Mouse (Mus musculus) ES-E14 (cell line): ENCODE measurements at regions not wholly inside any gene's neighbourhood (a gene's known extent, or its start where the extent isn't known, plus 50 kb on each side); places are given as distances from the start of the nearest gene placed in this dataset.

Source experiments
- DNase-seq: peaks from one replicate; pipeline ENCODE4 v3.0.0-alpha.2; 2013; ENCODE audit warnings: low read depth, low spot score
- H3K27ac ChIP-seq: 2 replicates; pipeline ENCODE4 v1.5.1; 2012; ENCODE audit warnings: low read depth, mild to moderate bottlenecking, low read length, moderate library complexity, mixed read lengths; ENCODE audit not compliant: poor library complexity, insufficient read depth, severe bottlenecking
- H3K36me3 ChIP-seq: 2 replicates; pipeline ENCODE4 v1.6.1; 2012; ENCODE audit warnings: mild to moderate bottlenecking, low read length, moderate library complexity, mixed read lengths; ENCODE audit not compliant: control insufficient read depth, poor library complexity, insufficient read depth, severe bottlenecking
- H3K4me1 ChIP-seq, 2 experiments: fragments of 150-350 bp in 1 of 2; sonication (generic) in 1 of 2; 2 replicates each; pipeline ENCODE4 v1.6.1; 2012; ENCODE audit warnings: low read length in 2 of 2, mild to moderate bottlenecking in 1 of 2, mixed read lengths in 1 of 2; ENCODE audit not compliant: control insufficient read depth in 2 of 2, insufficient read depth in 2 of 2, poor library complexity in 1 of 2
- H3K4me3 ChIP-seq, 2 experiments: fragments of 150-350 bp in 1 of 2; sonication (generic) in 1 of 2; 2 replicates each; pipeline ENCODE4 v1.5.1; 2012; ENCODE audit warnings: low read length in 2 of 2, low read depth in 1 of 2, mild to moderate bottlenecking in 1 of 2, mixed read lengths in 1 of 2; ENCODE audit not compliant: insufficient read depth in 1 of 2, poor library complexity in 1 of 2, severe bottlenecking in 1 of 2
- H3K9ac ChIP-seq: 2 replicates; pipeline ENCODE4 v1.6.1; 2012; ENCODE audit warnings: low read depth, mild to moderate bottlenecking, low read length, mixed read lengths; ENCODE audit not compliant: poor library complexity, insufficient read depth, severe bottlenecking
- H3K9me3 ChIP-seq: fragments of 150-350 bp; sonication (generic); 2 replicates; pipeline ENCODE4 v1.6.1; 2012; ENCODE audit warnings: low read depth, mild to moderate bottlenecking, low read length; ENCODE audit not compliant: control insufficient read depth, insufficient read depth
- CHD2 ChIP-seq: IDR thresholded peaks from 2 replicates; pipeline ENCODE4 v1.6.1; 2014; ENCODE audit warnings: mild to moderate bottlenecking, low read depth, low read length, inconsistent platforms
- HCFC1 ChIP-seq: IDR thresholded peaks from 2 replicates; pipeline ENCODE4 v1.6.1; 2012; ENCODE audit warnings: low read length, inconsistent platforms, borderline replicate concordance; ENCODE audit not compliant: insufficient read depth
- MAFK ChIP-seq: IDR thresholded peaks from 2 replicates; pipeline ENCODE4 v1.6.1; 2014; ENCODE audit warnings: mild to moderate bottlenecking, low read depth, low read length, inconsistent platforms; ENCODE audit not compliant: insufficient read depth
- ZC3H11A ChIP-seq: IDR thresholded peaks from 2 replicates; pipeline ENCODE4 v1.6.1; 2012; ENCODE audit warnings: low read depth, mild to moderate bottlenecking, inconsistent platforms, low read length, borderline replicate concordance
- ZNF384 ChIP-seq: IDR thresholded peaks from 2 replicates; pipeline ENCODE4 v1.6.1; 2012; ENCODE audit warnings: low read depth, low read length, inconsistent platforms
- in situ Hi-C, 2 experiments: fragments of 600-800 bp; cut with MboI; formaldehyde crosslinking; loops; one replicate each; pipeline ENCODE4 v1.15.1; 2025; ENCODE audit warnings: low sequenced_read_pairs in 2 of 2, inconsistent platforms in 1 of 2; ENCODE audit not compliant: unreplicated experiment in 2 of 2

DNA sequence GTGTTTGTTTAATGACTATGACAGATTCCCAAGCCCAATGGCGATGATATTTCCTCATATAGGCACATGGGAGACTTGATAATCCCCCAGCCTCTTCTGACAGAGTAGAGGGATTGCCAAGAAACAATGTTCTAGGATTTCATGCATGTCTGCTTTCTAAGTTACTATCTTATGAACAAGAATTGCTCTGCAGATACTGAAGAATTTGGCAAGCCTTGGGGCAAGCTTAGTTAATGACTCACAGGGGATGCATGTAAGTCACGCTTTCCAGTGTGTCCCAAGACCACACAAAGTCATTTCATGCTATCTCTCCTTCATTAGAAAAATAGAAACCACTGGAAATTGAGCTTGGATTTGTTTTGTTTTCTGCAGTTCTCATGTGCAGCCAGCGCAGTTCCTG is 376.2 kb downstream of the Dcdc2c start:
- TF ChIP-seq MAFK (no peak), ZNF384 (no peak), ZC3H11A (no peak), CHD2 (no peak), HCFC1 (no peak)
- in situ Hi-C loops = no loop called here
- Histone ChIP-seq H3K4me3 (no peak overlapping the region), H3K9me3 (no peaks in the 10 kb centered on the region), H3K27ac (no peak overlapping the region), H3K36me3 (no peaks in the 10 kb centered on the region), H3K9ac (no peak overlapping the region), H3K4me1 (no peaks in the 10 kb centered on the region)
- DNase-seq = no peak

GRCm38 (mm10) chr12:28174078-28174477 is 378.1 kb downstream of the Dcdc2c start:
- in situ Hi-C loops = no loop called here
- Histone ChIP-seq H3K4me3 (no peak overlapping the region), H3K9ac (no peak overlapping the region), H3K36me3 (no peaks in the 10 kb centered on the region), H3K27ac (no peak overlapping the region), H3K9me3 (no peaks in the 10 kb centered on the region), H3K4me1 (no peaks in the 10 kb centered on the region)
- DNase-seq = no peak
- TF ChIP-seq CHD2 = no peak
- no peak for TF ChIP-seq ZNF384
- no peak for TF ChIP-seq HCFC1
- TF ChIP-seq MAFK = no peak

GRCm38 (mm10) chr12:28158786-28159185 is 393.4 kb downstream of the Dcdc2c start:
- H3K4me1 ChIP-seq = no peaks in the 10 kb centered on the region
- in situ Hi-C loops = no loop called here
- no peaks in the 10 kb centered on the region for H3K9me3 ChIP-seq
- H3K27ac ChIP-seq = no peak overlapping the region
- no peak for DNase-seq
- no peaks in the 10 kb centered on the region for H3K36me3 ChIP-seq
- no peak overlapping the region for H3K4me3 ChIP-seq
- no peak overlapping the region for H3K9ac ChIP-seq
- TF ChIP-seq MAFK = no peak
- no peak for TF ChIP-seq HCFC1
- no peak for TF ChIP-seq ZC3H11A
- TF ChIP-seq ZNF384 = no peak
- no peak for TF ChIP-seq CHD2

DNA sequence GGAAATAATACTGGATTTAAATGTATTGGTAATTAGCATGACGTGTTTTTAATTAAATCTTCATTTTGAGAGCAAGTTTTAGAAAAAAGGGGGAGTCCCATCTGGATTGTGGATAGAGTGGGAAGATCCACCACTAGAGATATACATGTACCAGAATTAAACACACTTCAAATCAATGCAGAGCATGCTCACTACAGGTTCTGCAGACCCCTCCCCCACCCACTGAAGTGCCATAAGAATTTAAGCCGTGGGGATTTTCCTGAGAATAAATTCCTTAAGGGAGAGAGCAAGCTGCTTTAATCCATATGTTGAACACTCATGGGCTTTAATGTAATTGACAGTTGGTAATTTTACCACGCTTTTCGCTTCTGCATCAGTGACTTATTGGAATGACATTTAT is 401.4 kb downstream of the Dcdc2c start:
- H3K9me3 ChIP-seq = no peaks in the 10 kb centered on the region
- TF ChIP-seq CHD2 (no peak), ZC3H11A (no peak), MAFK (no peak), ZNF384 (no peak), HCFC1 (no peak)
- in situ Hi-C loops = no loop called here
- no peak overlapping the region for H3K9ac ChIP-seq
- no peaks in the 10 kb centered on the region for H3K4me1 ChIP-seq
- H3K36me3 ChIP-seq = no peaks in the 10 kb centered on the region
- DNase-seq = no peak
- H3K27ac ChIP-seq = no peak overlapping the region
- no peak overlapping the region for H3K4me3 ChIP-seq
